Mouse (Mus musculus) cerebellum, postnatal 4 days (tissue): Measurements from ENCODE around the gene Pstpip1.

Source experiments
- DNase-seq, 2 experiments: peaks; one replicate each; pipeline ENCODE4 v3.0.0; 2022; ENCODE audit warnings: low spot score in 2 of 2, mixed read lengths in 1 of 2

The Pstpip1 gene

GRCm38 (mm10) chr9:56089778-56090520, at the start of gene Pstpip1:
Pstpip1 (plus strand) TSS chr9:56089962.
- DNase-seq, result peak; percentile 48 to 71

GRCm38 (mm10) chr9:56041372-56042180, 48.2 kb upstream of the Pstpip1 start, which contains the start of gene Rcn2:
Rcn2 (plus strand) TSS chr9:56041845.
- DNase-seq, result peak; percentile 92 to 97

DNA sequence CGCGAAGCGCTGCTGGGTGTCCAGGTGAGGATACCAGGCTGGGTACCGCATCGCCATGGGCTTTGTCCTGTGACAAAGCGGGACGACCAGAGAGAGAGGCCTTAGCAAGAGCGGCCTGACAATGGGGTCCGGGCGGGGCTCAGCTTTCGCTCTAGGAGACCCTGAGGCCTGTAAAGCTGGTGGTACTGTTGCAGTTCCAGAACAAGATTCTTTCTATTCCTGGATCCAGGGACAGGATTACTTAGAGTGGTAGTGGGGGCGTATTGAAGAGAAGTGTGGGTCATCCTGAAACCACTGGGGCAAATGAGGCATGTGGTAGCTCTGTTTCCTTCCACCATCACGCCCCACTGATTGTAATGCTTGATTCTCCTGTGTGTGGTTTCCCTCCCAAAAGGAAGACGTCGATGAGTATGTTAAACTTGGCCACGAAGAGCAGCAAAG, 47.6 kb upstream of the Pstpip1 start:
- no peak for DNase-seq

GRCm38 (mm10) chr9:56053796-56054195, 36.0 kb upstream of the Pstpip1 start:
- DNase-seq, result no peak

DNA sequence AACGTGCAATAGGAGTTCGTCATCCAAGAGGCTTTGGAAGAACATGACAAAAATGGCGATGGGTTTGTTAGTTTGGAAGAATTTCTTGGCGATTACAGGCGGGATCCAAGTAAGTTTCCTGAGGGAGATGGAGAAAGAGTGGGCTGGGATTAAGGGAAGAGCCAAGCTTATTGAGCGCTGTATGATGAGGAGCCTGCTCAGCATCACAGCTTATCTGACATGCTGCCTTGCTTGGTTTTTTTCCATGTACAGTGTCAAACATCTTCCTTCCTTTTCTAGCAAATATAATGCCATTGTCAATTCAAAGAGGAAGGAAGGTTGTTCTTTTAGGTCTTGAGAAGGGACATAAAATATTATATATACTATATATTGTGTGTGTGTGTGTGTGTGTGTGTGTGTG, 33.6 kb upstream of the Pstpip1 start:
- DNase-seq, result no peak

DNA sequence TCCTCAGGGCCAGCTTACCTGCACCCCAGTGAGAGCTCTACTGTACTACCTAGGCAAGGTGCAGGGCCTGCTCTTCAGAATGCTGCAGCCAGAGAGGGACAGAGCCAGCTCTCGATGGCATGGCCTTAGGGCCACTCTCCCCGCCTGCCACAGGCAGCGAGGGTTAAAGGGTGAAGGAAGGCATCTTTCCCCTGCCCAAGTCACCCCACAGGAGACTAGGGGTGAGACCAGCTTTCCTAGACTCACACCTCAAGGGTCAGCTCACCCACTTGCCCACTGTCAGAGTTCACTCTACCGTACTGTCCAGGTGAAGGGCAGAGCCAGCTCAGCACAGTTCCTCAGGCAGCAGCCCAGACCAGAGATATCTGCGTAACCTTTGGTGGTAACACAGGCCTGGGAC, 27.4 kb upstream of the Pstpip1 start:
- no peak for DNase-seq

DNA sequence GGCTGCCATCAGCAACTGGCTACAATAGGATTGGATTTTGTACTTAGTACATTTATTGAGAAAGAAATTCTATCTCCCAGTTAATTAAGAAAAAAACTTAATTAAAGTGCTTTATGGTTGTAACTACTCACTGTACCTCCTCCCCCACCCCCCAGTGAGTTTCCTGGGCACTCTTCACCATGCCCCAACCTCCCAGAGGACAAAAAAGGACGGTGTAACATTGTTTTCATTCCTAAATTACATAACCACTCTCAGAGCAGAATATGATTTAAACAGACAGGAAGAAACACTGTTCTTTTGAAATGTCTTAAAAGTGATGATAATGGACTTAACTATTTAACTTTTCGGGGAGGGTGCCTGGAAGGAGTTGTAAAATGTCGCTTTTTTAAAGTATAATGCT, 24.8 kb upstream of the Pstpip1 start:
- DNase-seq, result no peak

DNA sequence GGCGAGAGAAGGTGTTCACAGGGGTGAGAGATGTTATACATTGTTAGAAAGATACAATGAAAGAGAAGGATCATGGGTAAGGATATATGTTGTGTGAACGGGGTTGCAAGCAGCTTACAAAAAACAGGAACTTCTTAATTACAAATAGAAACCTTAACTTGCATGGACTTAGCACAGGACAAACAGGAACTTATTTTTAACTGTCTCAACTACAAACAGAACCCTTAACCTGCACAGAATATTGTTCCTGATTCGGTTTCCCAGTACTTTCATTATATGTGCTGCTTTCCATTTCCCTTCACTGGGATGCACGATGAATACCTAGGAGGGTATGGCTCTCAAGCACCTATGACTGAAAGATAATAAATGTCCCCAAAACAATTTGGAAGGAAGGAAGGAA, 21.8 kb upstream of the Pstpip1 start:
- DNase-seq, result no peak

- DNase-seq, result no peak
These were observed 21.1 kb upstream of the Pstpip1 start for GRCm38 (mm10) chr9:56068630-56069029.

GRCm38 (mm10) chr9:56072861-56073260, 16.9 kb upstream of the Pstpip1 start:
- DNase-seq, result no peak

DNA sequence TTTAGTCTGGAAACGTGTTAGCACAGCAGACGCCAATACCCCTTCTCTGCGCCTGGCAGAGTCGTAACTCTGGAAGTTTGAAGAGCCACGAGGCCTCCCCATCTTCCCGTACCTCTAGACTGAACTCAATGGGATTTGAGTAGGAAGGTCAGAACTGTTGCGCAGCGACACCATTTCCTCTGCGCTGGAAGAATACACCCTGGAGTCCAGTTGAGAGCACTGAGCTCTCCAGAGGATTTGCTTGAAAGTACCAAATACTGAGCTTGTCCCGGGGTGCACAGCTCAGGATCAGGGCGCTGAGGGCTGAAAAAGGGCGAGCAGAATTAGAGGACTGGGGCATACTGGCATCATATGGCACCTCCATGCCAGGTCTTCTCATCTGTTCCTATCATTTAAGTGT, 14.9 kb upstream of the Pstpip1 start:
- DNase-seq, result no peak

- DNase-seq, result peak in 1 of 2 experiments; percentile 45
These were observed 14.5 kb upstream of the Pstpip1 start for GRCm38 (mm10) chr9:56075264-56075663.

- DNase-seq, result no peak
These were observed 13.7 kb upstream of the Pstpip1 start for GRCm38 (mm10) chr9:56075901-56076620.

GRCm38 (mm10) chr9:56079587-56079986, 10.2 kb upstream of the Pstpip1 start:
- DNase-seq, result no peak

DNA sequence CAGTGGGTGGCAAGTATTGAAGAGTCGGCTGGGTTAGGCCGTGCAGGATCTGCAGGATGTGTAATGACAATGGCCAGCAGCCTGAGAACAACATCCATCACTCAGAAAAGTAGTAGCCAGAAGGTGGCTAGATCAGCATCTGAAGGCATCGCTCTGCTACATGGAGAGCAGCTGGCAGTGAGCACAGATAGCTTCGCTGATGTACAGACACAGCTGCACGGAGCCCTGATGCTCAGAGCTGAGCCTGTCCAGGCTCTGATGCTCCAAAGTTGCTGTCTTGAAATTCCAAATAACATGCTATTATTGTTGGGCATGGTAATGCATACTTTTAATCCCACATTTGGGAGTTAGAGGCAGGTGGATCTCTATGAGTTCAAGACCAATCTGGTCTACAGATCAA, 3.2 kb upstream of the Pstpip1 start:
- no peak for DNase-seq

GRCm38 (mm10) chr9:56090546-56091225, 924 bp downstream of the Pstpip1 start:
- no peak for DNase-seq

- DNase-seq, result no peak
These were observed 2.3 kb downstream of the Pstpip1 start for GRCm38 (mm10) chr9:56092102-56092501.

DNA sequence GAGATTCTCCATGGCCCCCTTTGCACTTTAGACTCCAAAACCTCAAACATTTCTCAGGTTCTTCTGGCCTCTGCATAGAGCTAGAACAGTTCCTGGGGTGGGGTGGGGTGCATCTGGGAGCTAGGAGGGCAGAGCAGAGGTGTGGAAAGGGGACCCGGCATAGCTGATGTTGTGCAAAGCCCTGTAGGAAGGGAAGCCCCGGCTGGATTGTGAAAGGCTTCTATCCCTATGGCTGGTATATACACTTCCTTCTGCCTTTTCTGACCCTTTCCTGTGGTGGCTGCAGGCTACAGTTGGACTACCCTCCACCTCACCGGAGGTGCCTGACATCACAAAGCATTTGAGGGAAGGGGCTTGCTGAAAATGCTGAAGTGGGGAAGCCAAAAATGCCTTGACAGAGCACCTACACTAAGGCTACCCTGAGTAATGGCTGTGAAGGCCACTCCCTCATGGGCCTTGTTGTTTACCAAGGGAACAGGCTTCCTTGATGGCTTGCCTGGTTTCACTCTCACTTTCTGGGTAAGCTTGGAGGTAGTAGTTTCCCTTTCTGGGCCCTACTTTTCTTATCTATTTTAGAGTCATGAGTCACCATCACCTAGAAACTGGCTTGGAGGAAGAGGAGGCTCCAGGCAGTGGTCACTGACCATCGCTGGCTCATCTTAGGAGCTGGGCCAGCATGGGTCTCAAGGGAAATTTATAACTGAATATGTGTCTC, 8.0 kb downstream of the Pstpip1 start:
- peak in 1 of 2 experiments; percentile 6 for DNase-seq

DNA sequence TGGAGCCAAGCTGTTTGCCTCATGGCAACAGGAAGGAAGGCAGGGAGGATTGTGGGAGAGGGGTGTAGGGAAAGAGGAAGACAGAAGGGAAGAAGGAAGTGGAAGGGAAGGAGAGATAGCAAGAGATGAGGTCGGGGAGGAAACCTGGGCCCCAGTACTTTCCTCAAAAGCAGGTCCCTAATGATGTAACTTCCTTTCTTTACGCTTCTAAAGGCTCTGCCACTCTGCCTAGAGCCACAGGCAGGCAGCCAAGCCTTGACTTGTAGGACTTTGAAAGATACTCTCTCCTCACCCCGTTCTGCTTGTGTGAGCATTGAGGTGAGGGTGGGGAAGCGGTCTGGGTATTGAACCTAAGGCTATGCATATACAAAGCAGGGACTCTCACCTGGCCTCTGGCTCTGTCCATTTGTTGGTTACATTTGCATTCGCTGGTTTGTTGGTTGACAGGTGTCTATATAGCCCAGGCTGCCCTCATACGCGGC, 10.3 kb downstream of the Pstpip1 start:
- DNase-seq, result no peak

GRCm38 (mm10) chr9:56101022-56101421, 11.3 kb downstream of the Pstpip1 start:
- DNase-seq, result no peak

DNA sequence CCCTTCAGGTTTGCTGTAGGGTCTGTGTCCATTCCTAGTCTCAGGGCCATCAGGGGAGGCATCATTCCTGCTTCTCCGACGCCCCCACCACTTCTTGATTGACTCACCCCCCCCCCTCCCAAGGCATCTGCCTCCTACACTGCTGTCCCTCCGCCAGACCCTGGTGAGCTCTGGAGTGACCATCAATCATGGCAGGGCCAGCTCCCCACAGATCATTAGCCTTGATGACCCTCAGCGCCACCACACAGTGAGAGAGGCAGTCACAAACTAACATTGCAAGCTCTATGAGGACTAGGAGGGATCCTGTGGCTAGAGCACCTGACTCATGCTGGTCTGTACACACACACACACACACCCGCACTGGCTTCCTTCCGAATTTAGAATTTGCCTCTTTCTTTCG, 15.2 kb downstream of the Pstpip1 start:
- DNase-seq, result no peak
